Mouse (Mus musculus): Measurements from ENCODE around the gene 4930453N24Rik. TPM values are rescaled to one million over a fixed set of nuclear protein-coding genes. Genes with fewer than 3 reads are reported as not detected.
A peak's percentile ranks its signal among the peaks of the same experiment; 100 is the strongest.

4930453N24Rik gene
- total RNA-seq, 2 experiments from 2014 or later: 22.8 to 25.3 TPM

- peak; percentile 25 to 41 for DNase-seq
These were observed 47.5 kb downstream of the 4930453N24Rik start for GRCm38 (mm10) chr16:64723273-64724057.

GRCm38 (mm10) chr16:64721542-64721941 is 49.4 kb downstream of the 4930453N24Rik start:
- DNase-seq: no peak

GRCm38 (mm10) chr16:64719096-64719495 is 51.9 kb downstream of the 4930453N24Rik start:
- DNase-seq: no peak

GRCm38 (mm10) chr16:64717814-64718213 is 53.1 kb downstream of the 4930453N24Rik start:
- DNase-seq: no peak

- no peak for DNase-seq
These were observed 59.1 kb downstream of the 4930453N24Rik start for GRCm38 (mm10) chr16:64711816-64712215.

Other genes with a start within 250 kb of the 4930453N24Rik start
- gene Csnka2ip, start 168.8 kb downstream of the 4930453N24Rik start, total RNA-seq (2021): not detected
- gene Zfp654, start 80.5 kb upstream of the 4930453N24Rik start, total RNA-seq (2021): 1 to 10 TPM; 8.9 to 9.7 TPM
- 10 to 100 TPM; 42.2 to 44.5 TPM for gene Cggbp1, start 80.8 kb upstream of the 4930453N24Rik start, total RNA-seq (2021)